Mouse (Mus musculus) cerebellum, adult 8-10 months (tissue): ENCODE results near the gene Ctdsp2.

ENCODE experiments used
- DNase-seq: peaks from one replicate; pipeline ENCODE4 v3.0.0; 2022

Ctdsp2 gene

DNA sequence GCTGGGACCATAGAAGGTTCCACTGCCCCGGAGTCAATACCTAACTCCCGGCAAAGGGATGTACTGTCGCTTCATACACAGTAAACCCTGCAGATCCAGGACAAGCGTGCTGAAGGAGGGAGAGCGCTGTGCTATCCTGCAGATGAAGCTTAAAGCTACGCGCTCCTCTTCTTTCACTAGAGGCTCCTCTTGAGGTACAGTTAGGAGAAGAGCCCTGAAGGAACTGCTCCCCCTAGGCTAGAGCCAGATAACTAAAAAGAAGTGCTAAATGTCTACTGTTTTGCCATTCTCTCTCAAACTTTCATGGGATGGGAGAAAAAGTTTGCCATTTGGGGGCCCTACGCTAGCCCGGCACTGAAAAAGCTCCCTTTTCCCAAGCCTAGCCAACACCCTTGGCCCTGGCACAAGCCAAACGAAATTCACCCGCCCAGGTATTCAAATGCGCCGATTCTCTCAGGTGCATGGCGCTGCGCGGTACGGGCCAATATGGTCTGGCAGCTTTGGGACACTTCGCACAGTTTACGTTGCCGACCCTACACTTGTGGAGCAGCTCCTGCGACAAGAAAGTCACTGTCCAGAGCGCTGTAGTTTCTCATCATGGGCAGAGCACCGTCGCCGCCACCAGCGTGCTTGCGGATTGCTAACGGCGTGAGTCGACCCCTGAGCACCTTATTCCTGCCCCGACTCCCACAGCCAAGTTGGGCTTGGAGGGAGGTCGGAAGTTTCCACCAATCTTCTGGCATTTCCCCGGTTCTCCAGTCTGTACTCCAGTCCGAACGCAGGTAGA lies 70.3 kb downstream of the Ctdsp2 start:
- DNase-seq: no peak
